Mouse (Mus musculus): ENCODE measurements at regions not wholly inside any gene's neighbourhood (a gene's known extent, or its start where the extent isn't known, plus 50 kb on each side); places are given as distances from the start of the nearest gene placed in this dataset.

DNA sequence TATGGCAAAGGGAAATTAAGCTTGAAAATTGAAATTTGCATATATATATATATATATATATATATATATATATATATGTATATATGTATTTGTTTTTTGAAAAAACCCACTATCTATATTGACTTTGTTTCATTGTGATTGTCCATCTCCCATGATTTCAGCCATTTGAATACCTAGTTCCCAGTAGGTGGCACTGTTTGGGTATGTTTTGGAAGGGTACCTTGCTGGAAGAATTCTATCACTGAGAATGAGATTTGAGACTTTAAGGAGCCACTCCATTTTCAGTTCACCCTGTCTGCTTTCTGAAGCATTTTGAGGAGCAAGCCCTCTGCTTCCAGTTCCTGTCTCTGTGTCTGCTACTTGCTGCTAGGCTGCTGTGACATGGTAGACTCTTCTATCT, 72.8 kb upstream of the Ugt8a start:
- Histone ChIP-seq H3K36me3 (ENCODE audit: control insufficient read depth, insufficient read depth, low read length) (no peaks in the 10 kb centered on the region), H3K9ac (ENCODE audit: low read length) (no peak overlapping the region), H3K27ac (ENCODE audit: low read depth, low read length) (no peak overlapping the region), H3K4me2 (ENCODE audit: low read depth, low read length, severe bottlenecking) (no peak overlapping the region), H3K4me1 (replicated peaks; ENCODE audit: control insufficient read depth, insufficient read depth, low read length) (no peaks in the 10 kb centered on the region), H3K9me3 (ENCODE audit: control insufficient read depth, low read length) (no peaks in the 10 kb centered on the region), H3K4me3 (ENCODE audit: low read depth, low read length) (no peak overlapping the region), H3K27me3 (ENCODE audit: control insufficient read depth, insufficient read depth, low read length) (no peaks in the 10 kb centered on the region)
- no peak for DNase-seq (ENCODE audit: low spot score)
- no peak for ATAC-seq (replicated peaks; ENCODE audit: low FRiP score)

DNA sequence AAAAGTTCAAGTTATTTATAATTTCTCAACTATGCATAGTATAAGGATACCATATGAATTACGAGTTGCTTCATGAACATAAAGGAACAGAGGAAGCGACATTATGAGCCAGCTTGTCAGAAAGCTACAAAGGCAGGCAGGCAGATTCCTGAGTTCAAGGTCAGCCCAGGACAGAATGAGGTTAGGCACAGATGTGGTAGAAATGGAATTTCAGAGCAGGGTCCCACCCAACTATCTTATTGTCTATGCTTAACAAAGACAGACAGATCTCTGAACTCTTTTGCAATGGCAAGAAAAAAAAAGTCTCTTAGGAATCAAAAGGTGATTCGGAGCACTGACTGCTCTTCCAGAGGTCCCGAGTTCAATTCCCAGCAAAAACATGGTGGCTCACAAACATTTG, 77.7 kb upstream of the Ugt8a start:
- WGBS = 87% methylated on average over 4 of the region's 4 CpGs
- no peak for DNase-seq (ENCODE audit: low spot score)
- no peaks in the 10 kb centered on the region for H3K9me3 ChIP-seq (ENCODE audit: control insufficient read depth, low read length)
- no peaks in the 10 kb centered on the region for H3K27me3 ChIP-seq (ENCODE audit: control insufficient read depth, insufficient read depth, low read length)
- ATAC-seq (replicated peaks; ENCODE audit: low FRiP score) = no peak
- H3K9ac ChIP-seq (ENCODE audit: low read length) = no peak overlapping the region
- no peak overlapping the region for H3K27ac ChIP-seq (ENCODE audit: low read depth, low read length)
- H3K36me3 ChIP-seq (ENCODE audit: control insufficient read depth, insufficient read depth, low read length) = no peaks in the 10 kb centered on the region
- H3K4me3 ChIP-seq (ENCODE audit: low read depth, low read length) = no peak overlapping the region
- no peak overlapping the region for H3K4me2 ChIP-seq (ENCODE audit: low read depth, low read length, severe bottlenecking)
- no peaks in the 10 kb centered on the region for H3K4me1 ChIP-seq (replicated peaks; ENCODE audit: control insufficient read depth, insufficient read depth, low read length)

DNA sequence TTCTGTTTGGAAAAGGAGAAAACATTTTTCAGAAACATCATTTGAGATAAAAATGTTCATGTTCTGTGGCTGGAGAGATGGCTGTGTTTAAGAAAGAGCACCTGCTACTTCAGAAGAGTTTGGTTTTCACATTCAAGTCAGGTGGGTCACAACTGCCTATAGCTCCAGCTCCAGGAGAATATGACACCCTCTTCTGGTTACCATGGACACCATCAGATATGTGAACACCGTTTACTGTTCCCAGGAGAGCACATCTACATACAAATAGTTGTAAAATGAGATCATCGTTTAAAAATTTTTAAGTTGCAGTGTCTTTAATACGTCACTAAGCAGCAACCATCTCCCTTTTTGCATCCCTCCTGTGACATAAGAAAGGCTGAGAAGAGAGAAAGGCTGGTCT, 105.9 kb upstream of the Ugt8a start:
- no peaks in the 10 kb centered on the region for H3K27me3 ChIP-seq (ENCODE audit: control insufficient read depth, insufficient read depth, low read length)
- H3K27ac ChIP-seq (ENCODE audit: low read depth, low read length) = no peak overlapping the region
- H3K4me1 ChIP-seq (replicated peaks; ENCODE audit: control insufficient read depth, insufficient read depth, low read length) = no peaks in the 10 kb centered on the region
- no peak overlapping the region for H3K4me3 ChIP-seq (ENCODE audit: low read depth, low read length)
- H3K9me3 ChIP-seq (ENCODE audit: control insufficient read depth, low read length) = no peaks in the 10 kb centered on the region
- H3K4me2 ChIP-seq (ENCODE audit: low read depth, low read length, severe bottlenecking) = no peak overlapping the region
- H3K36me3 ChIP-seq (ENCODE audit: control insufficient read depth, insufficient read depth, low read length) = no peaks in the 10 kb centered on the region
- ATAC-seq (replicated peaks; ENCODE audit: low FRiP score) = peak; percentile 77
- WGBS = 19% methylated on average over 3 of the region's 3 CpGs
- DNase-seq (ENCODE audit: low spot score) = no peak
- no peak overlapping the region for H3K9ac ChIP-seq (ENCODE audit: low read length)

DNA sequence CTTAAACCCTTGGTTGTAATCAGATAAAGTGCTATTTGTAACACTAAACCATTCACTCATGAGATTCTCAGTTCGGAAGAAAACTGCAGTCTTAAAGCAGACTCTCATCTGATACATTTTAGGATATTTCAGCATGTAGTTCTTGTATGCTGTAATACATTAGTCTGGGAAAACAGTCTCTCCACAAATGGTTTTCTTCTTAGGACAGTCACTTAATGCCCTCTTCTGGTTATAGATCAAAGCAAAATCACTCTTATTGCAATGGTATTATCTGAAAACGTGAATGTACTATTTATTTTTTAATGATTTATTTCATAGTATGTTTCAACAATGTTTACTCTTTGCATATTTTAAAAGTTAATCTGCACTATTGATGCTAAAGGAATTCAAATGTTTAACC, 106.4 kb upstream of the Ugt8a start:
- Histone ChIP-seq H3K4me2 (ENCODE audit: low read depth, low read length, severe bottlenecking) (no peak overlapping the region), H3K36me3 (ENCODE audit: control insufficient read depth, insufficient read depth, low read length) (no peaks in the 10 kb centered on the region), H3K27ac (ENCODE audit: low read depth, low read length) (no peak overlapping the region), H3K9me3 (ENCODE audit: control insufficient read depth, low read length) (no peaks in the 10 kb centered on the region), H3K9ac (ENCODE audit: low read length) (no peak overlapping the region), H3K27me3 (ENCODE audit: control insufficient read depth, insufficient read depth, low read length) (no peaks in the 10 kb centered on the region), H3K4me3 (ENCODE audit: low read depth, low read length) (no peak overlapping the region), H3K4me1 (replicated peaks; ENCODE audit: control insufficient read depth, insufficient read depth, low read length) (no peaks in the 10 kb centered on the region)
- 64% methylated on average over 2 of the region's 2 CpGs for WGBS
- ATAC-seq (replicated peaks; ENCODE audit: low FRiP score) = no peak
- no peak for DNase-seq (ENCODE audit: low spot score)

DNA sequence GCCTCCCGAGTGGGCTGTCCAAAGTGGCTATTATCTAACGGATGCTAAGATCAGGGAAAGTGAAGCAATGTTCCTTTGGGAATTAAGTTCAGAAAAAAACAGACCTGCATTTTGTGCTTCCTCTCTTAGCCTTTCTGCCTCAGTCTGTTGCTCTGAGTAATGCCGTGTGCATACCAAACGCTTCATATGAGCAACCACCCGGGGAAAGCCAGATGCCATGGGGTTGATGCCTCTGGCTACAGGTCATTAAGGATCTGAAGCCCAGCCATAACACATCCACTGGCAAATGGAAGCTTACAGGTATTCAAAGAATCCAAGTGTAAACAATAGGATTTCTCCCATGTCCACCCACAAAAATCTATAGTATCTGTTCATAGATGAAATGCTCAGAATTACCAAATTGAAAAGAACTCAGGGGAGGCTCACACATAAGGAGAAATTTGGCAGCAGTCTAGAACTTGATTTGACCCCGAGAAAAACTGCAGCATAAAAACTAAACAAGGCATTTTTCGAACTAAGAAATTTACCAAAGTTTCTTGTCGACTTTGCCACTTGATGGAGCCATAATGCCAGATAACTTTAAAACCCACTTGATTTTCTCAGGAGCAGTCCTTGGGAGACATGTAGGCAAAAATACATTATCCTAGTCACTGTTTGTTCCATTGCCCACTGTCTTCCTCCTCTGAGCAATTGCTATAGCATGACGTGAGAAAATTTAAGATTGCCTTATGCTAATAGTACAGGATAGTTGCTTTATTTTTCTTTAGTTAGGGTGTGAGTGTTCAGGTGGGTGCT, 107.8 kb upstream of the Ugt8a start:
- H3K36me3 ChIP-seq (ENCODE audit: control insufficient read depth, insufficient read depth, low read length) = no peaks in the 10 kb centered on the region
- WGBS = 81% methylated on average over 9 of the region's 9 CpGs
- no peak for DNase-seq (ENCODE audit: low spot score)

DNA sequence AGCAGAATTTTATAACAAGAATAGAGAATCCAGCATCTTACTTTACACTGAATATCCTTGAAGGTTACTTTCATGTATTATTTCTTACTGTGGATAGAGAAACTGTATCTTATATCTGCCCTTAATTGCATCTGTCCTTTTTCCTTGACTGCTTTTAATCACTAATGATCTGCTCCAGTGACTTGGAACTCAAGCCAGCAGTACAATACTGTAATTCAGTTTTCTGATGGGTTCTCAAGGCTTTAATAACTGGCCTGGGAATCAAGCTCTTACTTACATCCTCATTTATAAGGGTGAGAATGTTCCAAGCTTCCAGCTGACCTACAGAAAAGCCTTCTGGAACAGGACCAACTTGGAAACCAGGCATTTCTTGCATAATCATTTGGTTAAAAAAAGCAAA, 120.2 kb upstream of the Ugt8a start:
- Histone ChIP-seq H3K36me3 (ENCODE audit: control insufficient read depth, insufficient read depth, low read length) (no peaks in the 10 kb centered on the region), H3K27me3 (ENCODE audit: control insufficient read depth, insufficient read depth, low read length) (no peaks in the 10 kb centered on the region), H3K27ac (ENCODE audit: low read depth, low read length) (no peak overlapping the region), H3K4me2 (ENCODE audit: low read depth, low read length, severe bottlenecking) (no peak overlapping the region), H3K9ac (ENCODE audit: low read length) (no peak overlapping the region), H3K4me1 (replicated peaks; ENCODE audit: control insufficient read depth, insufficient read depth, low read length) (no peaks in the 10 kb centered on the region), H3K4me3 (ENCODE audit: low read depth, low read length) (no peak overlapping the region), H3K9me3 (ENCODE audit: control insufficient read depth, low read length) (no peaks in the 10 kb centered on the region)
- DNase-seq (ENCODE audit: low spot score) (no peak), ATAC-seq (replicated peaks; ENCODE audit: low FRiP score) (no peak)

More for the DNA sequence above, 107.8 kb upstream of the Ugt8a start:
- ATAC-seq (replicated peaks; ENCODE audit: low FRiP score) = no peak
- no peaks in the 10 kb centered on the region for H3K9me3 ChIP-seq (ENCODE audit: control insufficient read depth, low read length)
- no peak overlapping the region for H3K4me3 ChIP-seq (ENCODE audit: low read depth, low read length)
- H3K9ac ChIP-seq (ENCODE audit: low read length) = no peak overlapping the region
- no peak overlapping the region for H3K27ac ChIP-seq (ENCODE audit: low read depth, low read length)
- no peak overlapping the region for H3K4me2 ChIP-seq (ENCODE audit: low read depth, low read length, severe bottlenecking)
- no peaks in the 10 kb centered on the region for H3K4me1 ChIP-seq (replicated peaks; ENCODE audit: control insufficient read depth, insufficient read depth, low read length)
- H3K27me3 ChIP-seq (ENCODE audit: control insufficient read depth, insufficient read depth, low read length) = no peaks in the 10 kb centered on the region

DNA sequence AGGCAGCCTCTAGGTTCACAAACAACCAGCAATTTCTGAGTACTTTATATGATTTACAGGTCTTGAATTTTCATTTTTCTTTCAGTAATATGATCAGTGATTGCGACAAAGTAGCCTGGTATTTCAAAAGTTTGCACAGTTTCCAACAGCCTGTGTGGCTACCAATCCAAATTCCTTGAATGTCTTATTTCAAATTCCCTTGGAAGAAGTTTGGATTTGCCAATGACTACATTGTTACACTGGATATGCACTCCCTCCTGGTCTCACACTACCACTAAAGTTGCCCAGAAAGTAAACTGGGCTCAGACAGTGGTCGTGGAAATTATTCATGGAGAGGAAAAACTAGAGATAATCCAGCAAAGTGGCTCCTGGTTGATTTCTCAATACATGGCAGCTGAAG, 166.7 kb upstream of the Ugt8a start:
- H3K36me3 ChIP-seq (ENCODE audit: control insufficient read depth, insufficient read depth, low read length) = no peaks in the 10 kb centered on the region
- no peaks in the 10 kb centered on the region for H3K9me3 ChIP-seq (ENCODE audit: control insufficient read depth, low read length)
- ATAC-seq (replicated peaks; ENCODE audit: low FRiP score) (no peak), DNase-seq (ENCODE audit: low spot score) (no peak)
- no peaks in the 10 kb centered on the region for H3K27me3 ChIP-seq (ENCODE audit: control insufficient read depth, insufficient read depth, low read length)
- no peak overlapping the region for H3K4me3 ChIP-seq (ENCODE audit: low read depth, low read length)
- 91% methylated on average over 2 of the region's 2 CpGs for WGBS
- no peak overlapping the region for H3K27ac ChIP-seq (ENCODE audit: low read depth, low read length)
- no peaks in the 10 kb centered on the region for H3K4me1 ChIP-seq (replicated peaks; ENCODE audit: control insufficient read depth, insufficient read depth, low read length)
- no peak overlapping the region for H3K4me2 ChIP-seq (ENCODE audit: low read depth, low read length, severe bottlenecking)
- no peak overlapping the region for H3K9ac ChIP-seq (ENCODE audit: low read length)

DNA sequence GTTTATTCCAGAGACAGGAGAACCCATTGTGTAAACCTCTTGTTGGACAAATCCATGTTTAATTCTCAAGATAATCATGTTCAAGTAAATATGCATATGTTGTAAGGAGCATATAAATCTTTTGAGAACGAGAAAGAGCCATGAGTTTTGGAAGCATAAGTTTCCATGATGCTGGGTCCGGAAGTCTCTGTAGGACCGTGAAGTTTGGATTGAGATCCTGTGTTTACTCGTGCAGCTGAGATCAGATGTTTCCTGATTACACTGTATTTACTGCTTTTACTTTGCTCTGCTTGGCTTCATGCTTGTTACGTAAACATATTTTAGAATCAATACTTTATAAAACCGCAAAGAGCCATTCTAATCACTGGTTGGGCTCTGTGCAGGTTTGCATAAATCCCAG, 171.0 kb upstream of the Ugt8a start:
- WGBS = 90% methylated on average over 6 of the region's 6 CpGs
- H3K9me3 ChIP-seq (ENCODE audit: control insufficient read depth, low read length) = no peaks in the 10 kb centered on the region
- DNase-seq (ENCODE audit: low spot score) = no peak
- no peak overlapping the region for H3K9ac ChIP-seq (ENCODE audit: low read length)
- no peak for ATAC-seq (replicated peaks; ENCODE audit: low FRiP score)
- H3K4me1 ChIP-seq (replicated peaks; ENCODE audit: control insufficient read depth, insufficient read depth, low read length) = no peaks in the 10 kb centered on the region
- no peaks in the 10 kb centered on the region for H3K36me3 ChIP-seq (ENCODE audit: control insufficient read depth, insufficient read depth, low read length)
- no peak overlapping the region for H3K27ac ChIP-seq (ENCODE audit: low read depth, low read length)
- H3K4me2 ChIP-seq (ENCODE audit: low read depth, low read length, severe bottlenecking) = no peak overlapping the region
- H3K27me3 ChIP-seq (ENCODE audit: control insufficient read depth, insufficient read depth, low read length) = no peaks in the 10 kb centered on the region
- no peak overlapping the region for H3K4me3 ChIP-seq (ENCODE audit: low read depth, low read length)

DNA sequence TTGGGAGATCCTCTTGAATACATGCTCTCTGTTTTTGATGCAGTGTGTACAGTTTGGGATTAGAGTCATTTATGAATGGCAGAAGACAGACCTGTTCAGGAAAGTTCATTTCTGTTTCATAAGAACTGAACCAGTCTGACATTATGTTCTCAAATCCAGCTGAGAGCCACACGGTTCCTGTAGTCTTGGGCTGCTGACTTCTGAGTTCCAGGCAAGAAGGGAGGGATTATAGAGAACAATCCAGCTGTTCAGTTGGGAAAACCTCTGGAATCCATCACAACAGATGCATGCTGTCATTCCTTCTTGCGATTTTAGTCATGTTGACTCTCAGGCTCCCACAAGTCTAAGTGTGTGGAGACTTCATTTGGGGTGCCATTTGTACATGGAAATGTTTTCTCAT, 179.4 kb upstream of the Ugt8a start:
- Histone ChIP-seq H3K9me3 (ENCODE audit: control insufficient read depth, low read length) (no peaks in the 10 kb centered on the region), H3K4me2 (ENCODE audit: low read depth, low read length, severe bottlenecking) (no peak overlapping the region), H3K27ac (ENCODE audit: low read depth, low read length) (no peak overlapping the region), H3K36me3 (ENCODE audit: control insufficient read depth, insufficient read depth, low read length) (no peaks in the 10 kb centered on the region), H3K4me3 (ENCODE audit: low read depth, low read length) (no peak overlapping the region), H3K4me1 (replicated peaks; ENCODE audit: control insufficient read depth, insufficient read depth, low read length) (no peaks in the 10 kb centered on the region), H3K9ac (ENCODE audit: low read length) (no peak overlapping the region), H3K27me3 (ENCODE audit: control insufficient read depth, insufficient read depth, low read length) (no peaks in the 10 kb centered on the region)
- DNase-seq (ENCODE audit: low spot score) (no peak), ATAC-seq (replicated peaks; ENCODE audit: low FRiP score) (no peak)
- 80% methylated on average over 2 of the region's 2 CpGs for WGBS
